Mouse (Mus musculus) stomach, postnatal 0 days (tissue): ENCODE results near the gene Nmur1.

Experiments used
- CTCF ChIP-seq: IDR thresholded peaks from 2 replicates; pipeline ENCODE4 v1.5.1; 2016; ENCODE audit warnings: antibody characterized with exemption, low read depth, mild to moderate bottlenecking, moderate library complexity
- EP300 ChIP-seq: optimal IDR thresholded peaks from 2 replicates; pipeline ENCODE3; 2016; ENCODE audit warnings: antibody characterized with exemption

DNA sequence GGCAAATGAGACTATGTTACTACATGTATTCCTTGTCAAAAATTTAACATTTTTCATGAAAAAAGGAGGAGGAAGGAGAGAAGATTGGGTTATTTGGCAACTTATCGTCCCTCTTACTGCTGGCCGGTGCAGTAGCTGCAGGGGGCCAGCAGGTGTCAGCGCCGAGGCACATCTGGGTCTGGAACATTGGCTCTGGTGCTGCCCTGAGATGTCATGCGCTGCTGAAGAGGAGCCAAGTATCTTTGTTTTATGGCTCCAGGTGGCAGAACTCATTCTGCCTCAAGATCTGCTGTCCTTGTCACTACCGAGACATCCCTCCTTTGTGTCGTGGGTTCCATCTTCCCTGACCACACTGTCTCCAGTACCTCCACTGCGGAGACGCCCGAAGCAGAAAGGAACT, 54.0 kb downstream of the Nmur1 start:
- peak; percentile 93 for TF ChIP-seq CTCF
- TF ChIP-seq EP300, result no peak
